Mouse (Mus musculus) Muller cell, postnatal 12 days (primary cell): ENCODE measurements around the gene Atp1a2.

Source experiments
- DNase-seq: peaks from one replicate; pipeline ENCODE4 v3.0.0-alpha.2; 2015; ENCODE audit errors: inconsistent ontology term

Gene Atp1a2

DNA sequence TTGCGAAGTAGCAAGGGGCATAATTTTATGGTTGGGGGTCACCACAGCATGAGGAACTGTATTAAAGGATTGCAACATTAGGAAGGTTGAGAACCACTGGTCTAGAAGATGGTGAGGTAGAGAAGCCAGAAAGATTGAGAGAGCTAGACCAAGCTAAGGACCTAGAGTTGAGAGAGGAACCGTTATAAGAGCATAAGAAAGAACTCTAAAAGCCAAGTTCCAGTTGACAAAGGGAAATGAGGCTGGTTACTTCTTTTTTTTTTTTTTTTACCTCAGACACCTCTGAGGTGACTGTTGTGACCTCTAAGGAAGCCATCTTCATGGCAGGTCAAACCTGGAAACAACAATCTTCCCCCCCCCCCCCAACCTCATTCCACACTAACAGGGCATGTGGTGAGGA lies 7.3 kb upstream of the Atp1a2 start:
- no peak for DNase-seq

DNA sequence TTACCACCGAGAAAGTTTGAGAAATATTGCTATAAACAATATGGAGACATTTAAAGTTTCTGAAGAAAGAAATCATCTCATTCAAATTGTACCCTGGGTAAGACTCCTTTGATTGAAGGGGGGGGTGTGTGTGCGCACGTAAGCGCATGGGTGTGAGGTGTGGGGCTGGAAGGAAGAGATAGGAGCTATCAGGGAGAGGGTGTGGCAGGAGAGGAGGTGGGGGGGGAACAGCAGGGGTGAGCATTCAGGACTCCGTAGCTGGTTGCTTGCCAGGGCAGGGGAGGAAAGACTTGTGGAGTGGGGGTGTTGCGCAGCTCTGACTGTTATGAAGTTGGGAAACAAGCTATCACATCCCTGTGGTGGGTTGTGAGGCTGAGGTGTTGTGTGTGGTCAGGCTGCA lies 6.6 kb upstream of the Atp1a2 start:
- no peak for DNase-seq

GRCm38 (mm10) chr1:172302851-172303250 lies 5.0 kb upstream of the Atp1a2 start:
- no peak for DNase-seq

- DNase-seq = no peak
These were observed 4.4 kb upstream of the Atp1a2 start for GRCm38 (mm10) chr1:172302311-172302710.

- no peak for DNase-seq
These were observed 3.3 kb upstream of the Atp1a2 start for GRCm38 (mm10) chr1:172301180-172301579.

- no peak for DNase-seq
These were observed 2.4 kb upstream of the Atp1a2 start for GRCm38 (mm10) chr1:172300247-172300646.

DNA sequence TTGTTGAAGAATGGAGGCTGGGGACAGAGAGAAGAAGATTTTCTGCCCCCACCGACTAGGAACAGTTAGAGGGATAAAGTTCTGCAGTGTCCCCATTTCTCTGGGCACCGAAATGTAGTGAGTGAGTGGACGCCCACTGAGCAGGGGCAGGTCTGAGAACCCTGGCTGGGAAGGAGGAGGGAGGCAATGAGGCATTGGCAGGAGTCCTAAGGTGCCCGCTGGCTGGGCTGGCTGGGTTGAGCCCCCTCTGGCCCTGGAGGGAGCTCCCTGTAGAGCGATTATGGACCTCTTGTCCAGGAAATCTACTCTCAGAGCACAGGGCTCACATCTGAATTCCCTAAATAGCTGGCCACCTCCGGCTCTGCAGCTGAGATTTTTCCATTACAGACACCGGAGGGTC lies 1.7 kb upstream of the Atp1a2 start:
- DNase-seq = no peak

GRCm38 (mm10) chr1:172296816-172297510 lies 901 bp downstream of the Atp1a2 start:
- no peak for DNase-seq

GRCm38 (mm10) chr1:172295751-172296197 lies 2.1 kb downstream of the Atp1a2 start:
- no peak for DNase-seq

- no peak for DNase-seq
These were observed 4.4 kb downstream of the Atp1a2 start for GRCm38 (mm10) chr1:172293449-172293848.

DNA sequence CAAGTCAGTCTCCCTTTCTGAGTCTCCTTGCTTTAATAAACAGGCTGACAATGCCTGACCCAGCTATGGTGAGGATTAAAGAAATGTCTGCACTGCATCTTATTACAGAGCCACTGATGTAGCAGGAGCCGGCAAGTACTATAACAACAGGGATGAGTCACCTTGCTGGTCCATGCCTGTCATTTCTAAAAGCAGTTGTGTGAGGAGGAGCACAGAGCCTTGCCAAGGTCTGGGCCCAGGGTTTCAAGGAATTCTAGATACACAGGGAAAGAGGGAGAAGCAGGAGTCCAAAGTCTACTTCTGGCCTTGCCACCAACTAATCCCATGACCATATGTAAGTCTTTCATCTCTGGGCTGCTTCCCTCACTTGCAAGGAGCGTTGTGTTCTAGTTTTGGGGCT lies 5.0 kb downstream of the Atp1a2 start:
- no peak for DNase-seq

GRCm38 (mm10) chr1:172289617-172289946 lies 8.3 kb downstream of the Atp1a2 start:
- DNase-seq = no peak

- DNase-seq = no peak
These were observed 8.8 kb downstream of the Atp1a2 start for GRCm38 (mm10) chr1:172288900-172289616.

GRCm38 (mm10) chr1:172286740-172287139 lies 11.1 kb downstream of the Atp1a2 start:
- DNase-seq = no peak

- no peak for DNase-seq
These were observed 13.6 kb downstream of the Atp1a2 start for GRCm38 (mm10) chr1:172284221-172284620.

GRCm38 (mm10) chr1:172283073-172283472 lies 14.8 kb downstream of the Atp1a2 start:
- DNase-seq = no peak

DNA sequence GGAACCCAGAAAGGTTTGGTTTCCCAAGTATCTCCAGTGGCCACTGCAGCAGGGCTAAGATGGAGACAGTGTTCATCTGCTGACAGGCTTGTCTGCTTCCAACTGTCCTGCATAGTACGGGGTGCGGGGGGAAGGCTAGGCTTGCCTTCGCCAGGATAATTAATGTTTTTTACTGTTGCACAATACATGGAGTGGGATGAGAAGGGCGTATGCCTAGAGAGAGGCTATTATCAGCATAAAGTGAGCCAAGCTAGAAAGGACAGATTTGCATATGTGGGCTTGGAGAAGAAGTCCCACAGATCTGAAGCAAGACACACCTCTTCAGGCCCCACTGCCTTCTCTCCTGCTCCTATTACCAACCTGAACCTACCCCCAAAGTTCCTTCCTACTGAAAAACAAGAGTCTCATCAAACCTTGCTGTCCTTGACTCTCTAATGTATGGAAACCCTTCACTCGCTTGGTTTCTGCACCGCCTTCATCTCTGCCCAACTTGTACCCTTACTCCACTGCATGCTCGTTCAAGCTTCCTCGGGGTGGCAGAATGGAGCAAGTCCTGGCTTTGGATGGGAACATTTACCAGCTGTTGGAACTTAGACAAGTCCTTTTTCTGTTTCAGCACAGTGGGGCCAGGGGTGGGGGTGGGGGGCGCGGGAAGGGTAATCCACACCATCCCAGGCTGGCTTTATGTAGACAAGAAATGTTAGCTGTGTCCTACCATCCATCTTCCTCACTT lies 16.2 kb downstream of the Atp1a2 start:
- no peak for DNase-seq

DNA sequence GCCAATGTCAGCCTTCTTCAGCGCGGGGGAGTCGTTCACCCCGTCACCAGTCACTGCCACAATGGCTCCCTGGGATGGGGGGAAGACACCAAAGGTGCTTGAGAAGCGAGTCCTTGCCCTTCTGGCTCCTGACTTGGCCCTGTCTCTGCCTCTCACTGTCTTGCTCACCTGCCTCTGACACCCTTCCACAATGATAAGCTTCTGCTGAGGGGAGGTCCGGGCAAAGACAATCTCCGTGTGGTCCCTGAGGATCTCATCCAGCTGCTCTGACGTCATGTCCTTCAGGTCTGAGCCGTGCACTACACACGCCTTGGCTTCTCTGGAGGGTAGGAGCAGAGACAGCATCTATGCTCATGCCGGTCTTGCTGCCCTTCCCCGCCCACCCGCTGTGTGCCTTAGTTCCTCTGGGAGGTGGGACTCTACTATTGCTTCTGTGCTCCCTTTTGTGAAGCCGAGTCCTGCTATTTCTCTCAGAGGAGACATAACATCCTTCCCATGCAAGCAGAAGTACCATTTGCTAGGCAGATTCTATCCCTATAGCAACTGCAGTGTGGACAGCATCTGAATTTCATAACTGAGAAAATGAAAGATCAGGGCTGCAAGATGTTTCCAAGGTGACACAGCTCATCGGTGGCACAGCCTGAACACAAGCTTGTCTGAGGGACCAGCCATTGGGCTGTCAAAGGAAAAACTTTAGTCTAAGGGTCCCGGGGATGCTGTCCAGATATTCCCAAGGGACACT lies 17.9 kb downstream of the Atp1a2 start:
- DNase-seq = no peak

DNA sequence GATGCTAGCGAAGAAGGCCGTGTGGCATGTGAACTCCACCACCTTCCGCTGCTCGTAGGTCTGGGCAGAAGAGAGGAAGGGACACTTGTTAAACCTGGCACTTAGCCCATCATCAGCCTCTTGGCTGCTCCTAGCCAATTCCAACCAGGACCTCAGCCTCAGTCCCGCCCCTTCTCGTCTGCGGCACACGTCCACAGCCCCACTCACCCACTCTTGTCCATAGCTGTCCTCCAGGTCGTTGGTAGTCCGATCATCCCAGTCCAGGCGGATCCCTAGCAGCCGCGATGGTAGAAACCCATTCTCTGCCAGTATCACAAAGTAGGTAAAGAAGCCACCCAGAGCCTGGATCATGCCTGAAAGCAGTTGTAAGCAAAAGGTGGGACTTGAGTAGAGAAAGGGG lies 19.5 kb downstream of the Atp1a2 start:
- DNase-seq = no peak

DNA sequence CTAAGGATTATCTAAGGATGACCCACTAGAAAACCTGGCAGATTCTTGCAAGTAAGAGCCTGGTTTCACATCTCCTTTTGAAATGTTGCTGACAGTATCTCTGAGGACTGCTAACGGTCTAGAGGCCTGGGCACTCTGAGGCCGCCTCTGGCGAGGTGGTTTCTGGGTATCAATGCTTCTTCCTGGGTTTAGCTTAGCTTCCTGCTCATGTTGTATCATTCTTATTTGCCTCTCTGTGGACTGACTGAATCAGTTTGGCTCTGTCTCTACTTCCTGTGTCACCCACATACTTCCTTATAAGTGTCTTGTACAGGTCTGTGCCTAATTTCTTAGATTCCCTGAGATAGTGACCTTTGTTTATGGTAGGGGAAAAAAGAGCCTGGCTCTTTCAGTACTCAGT lies 20.7 kb downstream of the Atp1a2 start:
- DNase-seq = no peak

GRCm38 (mm10) chr1:172274547-172274946 lies 23.3 kb downstream of the Atp1a2 start:
- no peak for DNase-seq

DNA sequence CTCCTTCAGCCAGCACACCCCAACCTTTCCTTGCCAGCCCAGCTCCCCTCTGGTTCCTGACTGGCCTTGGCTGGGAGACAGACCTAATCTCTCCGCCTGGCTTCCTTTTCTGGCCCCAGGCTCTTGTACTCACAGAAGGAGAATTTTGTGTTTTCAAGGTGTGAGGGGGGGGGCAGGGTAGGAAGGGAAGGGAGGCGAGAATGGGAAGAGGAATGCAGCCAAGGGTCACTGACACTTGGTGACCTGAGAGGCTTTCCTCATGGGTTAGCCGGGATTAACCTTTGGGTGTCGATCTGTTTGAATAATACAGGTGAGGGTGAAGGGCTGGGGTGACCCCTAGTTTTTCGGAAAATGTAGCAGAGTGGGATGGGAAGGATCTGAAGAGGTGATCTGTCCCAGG lies 23.7 kb downstream of the Atp1a2 start:
- DNase-seq = no peak
